Mouse (Mus musculus): ENCODE data around the gene Taar3. TPM values are rescaled to one million over a fixed set of nuclear protein-coding genes. Genes with fewer than 3 reads are reported as not detected.
A peak's percentile ranks its signal among the peaks of the same experiment; 100 is the strongest.

Taar3 gene
- total RNA-seq (2021): not detected
- long read RNA-seq, experiment 1: 0 reads
- long read RNA-seq, experiment 2: 0 reads

DNA sequence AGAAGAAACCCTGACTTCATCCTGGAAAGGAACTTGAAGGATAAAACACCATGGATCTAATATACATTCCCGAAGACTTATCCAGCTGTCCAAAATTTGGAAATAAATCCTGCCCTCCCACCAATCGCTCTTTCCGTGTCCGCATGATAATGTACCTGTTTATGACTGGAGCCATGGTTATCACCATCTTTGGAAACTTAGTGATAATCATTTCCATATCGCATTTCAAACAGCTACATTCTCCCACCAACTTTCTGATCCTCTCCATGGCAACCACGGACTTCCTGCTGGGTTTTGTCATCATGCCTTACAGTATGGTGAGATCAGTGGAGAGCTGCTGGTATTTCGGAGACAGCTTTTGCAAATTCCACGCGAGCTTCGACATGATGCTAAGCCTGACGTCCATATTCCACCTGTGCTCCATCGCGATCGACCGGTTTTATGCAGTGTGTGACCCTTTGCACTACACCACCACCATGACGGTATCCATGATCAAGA, at the start of gene Taar3:
Gene Taar3, plus strand, starts transcription at position 51 of the 498 bp plus-strand sequence.
- DNase-seq (ENCODE audit: low spot score in 2 of 2): no peak

GRCm38 (mm10) chr10:23901119-23901518, 48.2 kb upstream of the Taar3 start:
- no peak for DNase-seq (ENCODE audit: low spot score in 2 of 2)

GRCm38 (mm10) chr10:23905661-23906060, 43.7 kb upstream of the Taar3 start:
- DNase-seq (ENCODE audit: low spot score in 2 of 2): no peak

DNA sequence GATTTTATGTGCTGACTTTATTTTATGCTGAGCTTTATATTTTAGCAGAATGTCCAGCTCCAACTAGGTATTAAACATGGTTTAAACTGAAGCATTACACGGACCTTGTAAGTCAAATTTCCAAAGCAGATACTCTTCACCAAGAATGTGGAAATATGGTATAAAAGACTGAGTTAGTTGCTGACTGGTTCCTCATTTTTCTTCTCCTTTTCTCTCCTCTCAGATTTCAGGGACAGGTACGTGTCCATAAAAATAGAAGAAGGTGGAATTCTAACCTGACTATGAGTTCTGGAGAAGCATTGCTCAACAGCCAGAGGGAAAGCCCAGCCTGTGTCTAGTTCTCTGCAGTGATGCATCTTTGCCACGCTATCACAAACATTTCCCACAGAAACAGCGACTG, 29.3 kb upstream of the Taar3 start, which contains the start of gene Taar1:
Gene Taar1, plus strand, starts transcription at position 301 of the 400 bp plus-strand sequence.
- no peak for DNase-seq (ENCODE audit: low spot score in 2 of 2)

DNA sequence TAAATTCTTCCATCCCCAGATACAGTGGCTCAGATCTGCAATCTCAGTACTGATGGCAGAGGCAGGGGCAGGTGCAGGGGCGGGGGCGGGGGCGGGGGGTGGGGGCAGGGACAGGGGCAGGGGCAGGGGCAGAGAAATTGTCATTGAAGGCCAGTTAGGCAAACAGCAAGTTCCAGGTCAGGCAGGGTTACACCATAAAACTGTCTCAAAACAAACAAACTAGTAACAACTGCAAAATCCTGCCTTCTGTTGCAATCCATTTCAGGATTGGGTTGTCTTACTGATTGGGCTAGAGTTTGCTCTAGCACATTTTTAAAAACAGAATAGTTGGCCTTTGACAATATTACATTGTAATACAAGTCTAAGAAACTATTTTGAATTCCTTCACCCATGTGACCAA, 26.9 kb upstream of the Taar3 start:
- DNase-seq (ENCODE audit: low spot score in 2 of 2): no peak

DNA sequence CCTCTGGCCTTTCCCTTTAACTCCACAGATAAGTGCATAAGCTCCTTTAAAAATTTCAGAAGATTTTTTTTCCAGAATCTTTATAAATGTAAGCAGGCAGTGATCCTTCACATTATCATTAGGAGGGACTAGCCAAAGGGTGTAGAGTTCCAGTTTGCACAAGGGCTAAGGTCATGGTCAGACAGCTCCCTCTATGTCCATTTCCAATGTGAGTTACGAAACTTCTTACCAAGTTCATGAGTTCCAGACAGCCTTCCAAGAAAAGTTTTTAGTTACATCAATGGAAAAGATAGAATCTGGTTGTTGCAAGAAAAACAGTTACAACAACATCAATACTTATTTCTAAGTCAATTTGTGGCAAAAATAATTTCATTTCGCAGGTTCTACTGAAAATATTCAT, 25.4 kb upstream of the Taar3 start:
- DNase-seq (ENCODE audit: low spot score in 2 of 2): no peak

DNA sequence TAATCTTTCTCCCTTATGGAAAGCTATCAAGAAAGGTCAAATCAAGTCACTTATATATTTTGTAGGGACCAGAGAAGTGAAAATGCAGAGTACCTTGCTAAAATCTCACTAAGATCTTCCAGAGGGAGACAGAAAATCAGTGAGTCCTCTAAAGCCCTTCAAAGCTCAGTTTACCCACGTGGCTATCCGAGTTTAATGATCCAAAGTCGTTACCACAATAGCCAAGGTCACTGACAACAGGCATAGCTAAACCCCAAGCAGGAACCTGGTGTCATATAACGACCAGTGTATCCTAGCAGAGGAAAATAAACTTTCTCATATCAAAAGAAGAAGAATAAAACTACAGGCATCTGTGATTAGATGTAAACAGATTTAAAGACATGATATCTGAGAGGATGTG, 11.7 kb upstream of the Taar3 start:
- DNase-seq (ENCODE audit: low spot score in 2 of 2): no peak

DNA sequence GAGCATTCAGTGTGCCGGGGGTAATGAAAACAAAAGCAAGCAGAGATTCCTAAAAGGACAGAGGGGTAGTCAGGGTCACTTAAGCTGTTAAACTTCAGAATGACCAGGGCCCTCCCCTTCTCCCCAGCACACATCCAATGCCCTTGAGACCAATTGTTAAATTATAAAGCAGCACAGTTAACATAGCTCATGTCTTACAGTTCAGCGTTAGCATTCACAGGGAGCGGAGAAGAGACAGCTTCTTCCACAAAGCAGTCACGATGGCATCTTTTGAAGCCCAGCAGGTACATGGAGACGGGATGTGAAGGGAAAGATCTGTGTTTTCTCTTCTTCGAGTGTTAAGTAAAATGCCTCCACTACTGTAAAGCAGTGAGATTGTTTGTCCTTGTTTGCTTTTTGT, 11.0 kb upstream of the Taar3 start, which contains the start of gene Taar2:
Gene Taar2, plus strand, starts transcription at position 261 of the 400 bp plus-strand sequence.
- no peak for DNase-seq (ENCODE audit: low spot score in 2 of 2)

- DNase-seq (ENCODE audit: low spot score in 2 of 2): no peak
Observed at GRCm38 (mm10) chr10:23942465-23942864, 6.9 kb upstream of the Taar3 start.

DNA sequence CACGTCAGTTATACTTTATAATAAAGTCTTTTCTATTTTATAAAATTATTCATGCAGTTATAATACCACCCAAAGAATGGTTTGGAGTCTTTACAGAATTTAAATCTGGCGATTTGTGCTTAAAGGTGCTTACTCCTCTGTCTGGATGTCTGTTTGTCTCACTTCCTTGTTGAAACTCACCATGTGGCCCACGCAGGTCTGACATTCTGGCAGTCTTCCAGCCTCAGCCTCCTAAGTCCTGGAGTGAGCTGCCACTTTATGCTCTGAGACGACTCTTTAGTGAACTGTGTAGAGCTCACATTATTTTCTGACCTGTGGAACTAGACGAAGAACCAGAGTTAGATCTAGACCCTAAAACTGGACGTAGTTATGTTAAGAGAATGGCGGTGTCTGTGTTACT, 1.3 kb upstream of the Taar3 start:
- no peak for DNase-seq (ENCODE audit: low spot score in 2 of 2)

DNA sequence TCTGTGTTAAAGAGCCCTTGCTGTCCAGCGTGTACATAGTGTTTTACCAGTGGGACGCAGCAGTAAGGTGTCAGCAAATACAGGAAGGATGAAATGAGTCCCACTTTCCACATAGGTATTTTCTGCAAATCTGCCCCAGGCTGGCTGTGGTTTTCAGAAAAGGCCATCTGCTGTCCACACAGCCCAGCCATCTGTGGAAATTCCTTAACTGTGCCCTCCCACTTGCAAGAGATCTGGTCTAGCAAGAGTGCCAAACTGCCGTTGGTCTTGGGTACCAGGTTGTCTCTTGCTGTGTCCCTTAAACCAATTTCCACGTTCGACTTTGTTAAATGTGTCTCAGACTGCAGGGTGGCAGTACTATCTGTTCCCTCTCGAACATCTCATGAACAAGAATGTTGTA, 2.4 kb downstream of the Taar3 start:
- DNase-seq (ENCODE audit: low spot score in 2 of 2): no peak

DNA sequence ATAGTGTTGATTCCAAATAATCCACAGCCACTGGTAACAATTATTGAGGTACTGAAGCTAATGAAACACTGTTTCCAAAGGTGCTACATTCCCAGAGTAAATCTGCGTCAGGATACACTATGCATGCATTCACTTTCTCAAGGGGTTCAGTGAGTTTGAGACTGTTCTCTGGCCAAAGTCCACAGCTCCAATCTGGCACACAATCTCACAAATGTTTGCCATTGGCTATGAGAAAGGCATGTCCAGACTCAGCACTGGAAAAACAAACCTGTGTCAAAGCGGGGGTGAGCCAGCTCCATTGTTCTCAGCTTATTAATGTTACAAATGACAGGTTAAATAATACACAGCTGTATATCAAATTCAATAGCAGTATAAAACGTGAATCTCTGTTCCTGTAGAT, 9.7 kb downstream of the Taar3 start:
- no peak for DNase-seq (ENCODE audit: low spot score in 2 of 2)

- no peak for DNase-seq (ENCODE audit: low spot score in 2 of 2)
Observed at GRCm38 (mm10) chr10:23960444-23960915, 11.1 kb downstream of the Taar3 start, which contains the start of gene Taar4. Gene Taar4 (plus strand): TSS chr10:23960494.

DNA sequence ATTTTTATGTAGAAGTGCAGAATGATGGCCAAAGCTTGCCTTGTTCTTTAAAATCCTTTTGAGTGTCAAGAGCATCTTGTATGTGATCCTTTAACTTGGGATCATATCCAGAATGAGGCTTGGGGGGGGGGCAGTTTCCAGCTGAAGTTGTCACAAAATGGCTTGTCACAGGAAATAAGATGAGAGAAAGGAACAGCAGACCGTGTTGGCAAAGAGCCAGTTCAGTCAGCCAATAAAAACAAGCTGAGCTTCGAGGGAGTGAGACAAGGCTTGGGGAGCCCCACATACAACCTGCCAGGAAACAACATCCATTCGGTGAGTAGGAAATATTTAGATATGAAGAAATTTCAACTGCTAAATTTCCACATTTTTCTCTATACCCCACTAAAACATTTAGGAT, 14.1 kb downstream of the Taar3 start:
- DNase-seq (ENCODE audit: low spot score in 2 of 2): no peak

GRCm38 (mm10) chr10:23964921-23965610, 15.7 kb downstream of the Taar3 start:
- no peak for DNase-seq (ENCODE audit: low spot score in 2 of 2)

DNA sequence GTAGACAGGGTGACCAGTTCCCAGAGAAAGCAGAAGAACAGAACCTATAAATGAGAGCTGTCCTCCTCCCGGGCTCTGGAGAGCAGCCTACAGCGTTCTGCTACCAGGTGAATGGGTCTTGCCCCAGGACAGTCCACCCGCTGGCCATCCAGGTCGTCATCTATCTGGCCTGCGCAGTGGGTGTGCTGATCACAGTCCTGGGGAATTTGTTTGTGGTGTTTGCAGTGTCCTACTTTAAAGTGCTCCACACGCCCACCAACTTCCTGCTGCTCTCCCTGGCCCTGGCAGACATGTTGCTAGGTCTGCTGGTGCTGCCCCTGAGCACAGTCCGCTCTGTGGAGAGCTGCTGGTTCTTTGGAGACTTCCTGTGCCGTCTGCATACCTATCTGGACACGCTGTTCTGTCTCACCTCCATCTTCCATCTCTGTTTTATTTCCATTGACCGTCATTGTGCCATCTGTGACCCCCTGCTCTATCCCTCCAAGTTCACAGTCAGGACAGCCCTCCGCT, 21.4 kb downstream of the Taar3 start, which contains the start of gene Taar5:
Gene Taar5, plus strand, starts transcription at position 51 of the 510 bp plus-strand sequence.
- no peak for DNase-seq (ENCODE audit: low spot score in 2 of 2)

DNA sequence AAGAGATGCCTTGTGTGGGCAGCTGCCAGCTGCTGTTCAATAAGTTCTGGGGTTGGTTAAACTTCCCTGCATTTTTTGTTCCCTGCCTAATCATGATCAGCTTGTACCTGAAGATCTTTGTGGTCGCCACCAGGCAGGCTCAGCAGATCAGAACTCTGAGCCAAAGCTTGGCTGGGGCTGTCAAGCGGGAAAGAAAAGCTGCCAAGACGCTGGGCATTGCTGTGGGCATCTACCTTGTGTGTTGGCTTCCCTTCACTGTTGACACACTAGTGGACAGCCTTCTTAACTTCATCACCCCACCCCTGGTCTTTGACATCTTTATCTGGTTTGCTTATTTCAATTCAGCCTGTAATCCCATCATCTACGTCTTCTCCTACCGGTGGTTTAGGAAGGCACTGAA, 21.9 kb downstream of the Taar3 start:
- DNase-seq (ENCODE audit: low spot score in 2 of 2): no peak

- DNase-seq (ENCODE audit: low spot score in 2 of 2): no peak
Observed at GRCm38 (mm10) chr10:23977958-23978357, 28.6 kb downstream of the Taar3 start.

GRCm38 (mm10) chr10:23978901-23979705, 29.7 kb downstream of the Taar3 start:
- peak in 1 of 2 experiments; percentile 58 for DNase-seq (ENCODE audit: low spot score in 2 of 2)

GRCm38 (mm10) chr10:23985546-23985945, 36.2 kb downstream of the Taar3 start, which contains the start of gene Taar6:
Gene Taar6 (minus strand): TSS chr10:23985646.
- no peak for DNase-seq (ENCODE audit: low spot score in 2 of 2)

- DNase-seq (ENCODE audit: low spot score in 2 of 2): no peak
Observed at GRCm38 (mm10) chr10:23986419-23986818, 37.1 kb downstream of the Taar3 start.

DNA sequence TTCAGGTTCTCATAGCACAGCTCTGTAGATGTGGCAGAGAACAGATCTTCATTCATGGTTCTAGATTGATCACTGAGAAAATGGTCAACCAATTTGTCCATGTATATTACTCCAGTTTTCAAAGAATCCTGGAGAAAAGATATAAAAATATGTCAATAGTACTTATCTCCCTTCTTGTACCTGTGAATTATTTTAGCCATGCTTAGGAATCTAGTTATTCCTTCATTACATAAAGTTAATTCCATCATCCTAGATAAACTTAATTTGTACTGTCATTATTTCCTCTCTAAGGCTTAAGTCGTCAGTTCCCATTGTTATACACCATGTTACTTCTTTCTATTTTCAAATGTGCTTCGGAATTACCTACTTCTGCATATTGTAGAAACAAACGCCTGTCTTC, 44.0 kb downstream of the Taar3 start, which contains the start of gene Taar7a:
Gene Taar7a, minus strand, starts transcription at position 101 of the 400 bp plus-strand sequence.
- no peak for DNase-seq (ENCODE audit: low spot score in 2 of 2)

Data from gastrocnemius, postnatal 4 days (tissue).